Mouse (Mus musculus) G1E (cell line): ENCODE measurements around the gene Morc1.

Experiments used
- CTCF ChIP-seq: IDR thresholded peaks from 2 replicates; pipeline ENCODE4 v1.5.1; 2012; ENCODE audit warnings: low read depth, low read length, inconsistent platforms, mixed read lengths
- TAL1 ChIP-seq: conservative IDR thresholded peaks from 2 replicates; pipeline ENCODE4 v1.6.1; 2012; ENCODE audit warnings: low read depth, low read length, inconsistent platforms, mixed read lengths

GRCm38 (mm10) chr16:48516776-48517499 is 85.9 kb downstream of the Morc1 start:
- TF ChIP-seq CTCF = no peak
- TF ChIP-seq TAL1 = no peak
